Mouse (Mus musculus) hindbrain, embryonic 11.5 days (tissue): ENCODE measurements around the gene Csnk1g2. TPM values are rescaled to one million over a fixed set of nuclear protein-coding genes. Genes with fewer than 3 reads are reported as not detected.
"Not testable (repeated sequence)": the region's sequence is repeated elsewhere in the genome, so short reads cannot be mapped to it uniquely, and the experiment has no call there.

Experiments
- ATAC-seq: fragments of 200-750 bp; cut with Nextera tagmentation; 2 replicates; pipeline ENCODE4 v1.8.0; 2017; ENCODE audit warnings: mild to moderate bottlenecking, moderate TSS enrichment, moderate library complexity; ENCODE audit not compliant: low FRiP score
- DNase-seq: peaks from one replicate; pipeline ENCODE4 v3.0.0-alpha.2; 2015; ENCODE audit warnings: low spot score
- H3K27ac ChIP-seq: fragments of 300-500 bp; sonication (generic); 2 replicates; pipeline ENCODE4 v1.5.1; 2014; ENCODE audit warnings: mild to moderate bottlenecking, low read depth, low read length
- H3K27me3 ChIP-seq: fragments of 300-500 bp; sonication (generic); 2 replicates; pipeline ENCODE4 v1.6.1; 2014; ENCODE audit warnings: mild to moderate bottlenecking, low read length, moderate library complexity, mixed read lengths; ENCODE audit not compliant: control insufficient read depth, insufficient read depth
- H3K36me3 ChIP-seq: fragments of 300-500 bp; sonication (generic); 2 replicates; pipeline ENCODE4 v1.6.1; 2014; ENCODE audit warnings: mild to moderate bottlenecking, low read length, moderate library complexity, mixed read lengths; ENCODE audit not compliant: control insufficient read depth, insufficient read depth
- H3K4me1 ChIP-seq: fragments of 300-500 bp; sonication (generic); replicated peaks from 2 replicates; pipeline ENCODE4 v1.6.1; 2014; ENCODE audit warnings: low read length, mixed read lengths; ENCODE audit not compliant: control insufficient read depth, insufficient read depth
- H3K4me2 ChIP-seq: fragments of 300-500 bp; sonication (generic); replicated peaks from 2 replicates; pipeline ENCODE4 v1.6.1; 2014; ENCODE audit warnings: mild to moderate bottlenecking, low read depth, low read length
- H3K4me3 ChIP-seq: fragments of 300-500 bp; sonication (generic); 2 replicates; pipeline ENCODE4 v1.5.1; 2014; ENCODE audit warnings: low read depth, low read length
- H3K9ac ChIP-seq: fragments of 300-500 bp; sonication (generic); 2 replicates; pipeline ENCODE4 v1.6.1; 2014; ENCODE audit warnings: low read depth, low read length
- H3K9me3 ChIP-seq: fragments of 300-500 bp; sonication (generic); 2 replicates; pipeline ENCODE4 v1.6.1; 2016; ENCODE audit warnings: low read length; ENCODE audit not compliant: control insufficient read depth
- WGBS: fragments of 180-500 bp; shearing (Covaris S2); extraction: QIAGEN DNeasy Blood & Tissue Kit; methylation state at CpG from one replicate; pipeline ENCODE4 v1.1.7; 2014; 5-methylcytosine and 5-hydroxymethylcytosine counted together
- polyA plus RNA-seq: library from polyadenylated mRNA; unstranded; fragments of >200 nt; fragmentation: Nextera tagmentation; extraction: Ambion mirVana; gene quantifications from 2 replicates; pipeline ENCODE4 v1.2.1, GENCODE M21; 2014

Gene Csnk1g2
- polyA plus RNA-seq, 1 experiment from 2014 or later: 71.1 TPM

DNA sequence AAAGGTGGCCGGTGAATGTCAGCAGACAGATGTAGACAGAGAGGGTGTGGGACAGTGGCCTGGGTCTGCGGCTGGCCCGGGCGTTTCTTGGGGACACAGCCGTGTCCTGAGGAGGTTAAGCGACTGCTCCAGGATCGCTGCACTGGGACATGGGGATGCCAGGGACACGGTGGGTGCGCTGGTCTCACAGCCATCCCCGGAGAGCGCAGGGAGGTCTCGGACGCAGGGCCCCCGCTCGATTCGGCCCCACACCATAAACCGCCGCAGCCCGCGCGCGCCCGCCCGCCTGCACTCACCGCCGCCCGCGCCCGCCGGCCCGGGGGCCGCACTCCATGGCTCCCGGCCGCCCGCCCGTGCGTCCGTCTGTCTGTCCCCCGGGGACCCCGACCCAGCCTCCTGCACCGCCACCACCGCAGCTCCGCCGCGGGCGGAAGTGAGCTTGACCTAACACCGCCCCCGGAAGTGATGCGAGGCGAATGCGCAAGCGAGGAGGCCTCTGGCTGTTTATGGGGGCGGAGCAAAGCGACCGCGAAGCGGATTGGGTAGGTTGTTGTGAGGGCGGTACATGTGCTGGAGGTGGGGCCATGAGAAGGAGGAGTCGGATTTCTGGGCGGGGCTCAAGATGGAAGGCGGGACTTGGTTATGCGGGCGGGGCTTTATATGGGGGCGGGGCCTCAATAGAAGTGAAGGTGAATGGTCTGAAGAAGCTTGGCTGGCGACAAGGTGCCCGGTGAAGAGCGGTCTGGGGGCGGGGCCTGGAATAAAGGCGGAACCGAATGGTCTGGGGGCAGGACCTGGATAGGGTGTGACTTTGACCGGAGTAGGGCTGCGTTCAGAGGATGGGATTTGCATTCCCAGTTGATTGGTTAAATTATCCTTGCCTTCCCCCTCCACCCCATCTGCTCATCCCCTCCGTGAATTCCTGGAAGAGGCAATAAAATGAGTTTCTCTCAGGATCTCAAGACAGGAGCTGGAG is 32.5 kb upstream of the Csnk1g2 start, which contains the start of gene Abhd17a:
Abhd17a (minus strand) TSS at position 463 of the 976 bp plus-strand sequence.
- under 1% methylated on average over 69 of the region's 73 CpGs for WGBS
- peak within 1 kb of the TSS; percentile 56; the same call in 1 of the 2 replicates for H3K27ac ChIP-seq
- peak within 1 kb of the TSS; percentile 93 for H3K4me3 ChIP-seq
- no peaks in the 10 kb centered on the region for H3K9me3 ChIP-seq
- H3K4me1 ChIP-seq: peaks cover 4% of the 10 kb centered on the region
- no peaks in the 10 kb centered on the region for H3K27me3 ChIP-seq
- H3K4me2 ChIP-seq: peak within 1 kb of the TSS; percentile 96
- no peaks in the 10 kb centered on the region for H3K36me3 ChIP-seq
- peak within 1 kb of the TSS; percentile 87 for H3K9ac ChIP-seq
- DNase-seq (peak; percentile 98), ATAC-seq (peak; percentile 97)

DNA sequence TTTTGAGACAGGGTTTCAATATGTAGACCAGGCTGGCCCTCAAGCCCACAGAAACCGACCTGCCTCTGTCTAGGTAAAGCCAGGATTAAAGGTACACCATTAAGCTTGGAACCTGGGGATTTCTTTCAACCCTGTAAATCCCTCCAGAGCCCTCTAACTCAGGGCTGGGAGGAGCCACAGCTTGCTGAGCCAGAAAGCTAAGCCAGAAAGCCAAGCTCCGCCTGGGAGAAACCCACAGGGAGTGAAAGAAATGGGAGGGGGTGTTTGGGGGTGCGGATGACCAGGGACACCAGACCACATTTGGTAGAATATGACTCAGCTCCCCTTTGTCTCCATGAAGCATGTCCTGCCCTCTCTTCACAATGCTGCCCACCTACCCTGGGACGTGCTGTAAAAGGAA is 26.3 kb upstream of the Csnk1g2 start:
- no peak for ATAC-seq
- H3K27me3 ChIP-seq: no peaks in the 10 kb centered on the region
- H3K27ac ChIP-seq: no peak overlapping the region
- no peak overlapping the region for H3K4me2 ChIP-seq
- no peak overlapping the region for H3K9ac ChIP-seq
- no peaks in the 10 kb centered on the region for H3K9me3 ChIP-seq
- no peak for DNase-seq
- no peak overlapping the region for H3K4me3 ChIP-seq
- no peaks in the 10 kb centered on the region for H3K4me1 ChIP-seq
- H3K36me3 ChIP-seq: no peaks in the 10 kb centered on the region
- WGBS: 43% methylated on average over 4 of the region's 4 CpGs

DNA sequence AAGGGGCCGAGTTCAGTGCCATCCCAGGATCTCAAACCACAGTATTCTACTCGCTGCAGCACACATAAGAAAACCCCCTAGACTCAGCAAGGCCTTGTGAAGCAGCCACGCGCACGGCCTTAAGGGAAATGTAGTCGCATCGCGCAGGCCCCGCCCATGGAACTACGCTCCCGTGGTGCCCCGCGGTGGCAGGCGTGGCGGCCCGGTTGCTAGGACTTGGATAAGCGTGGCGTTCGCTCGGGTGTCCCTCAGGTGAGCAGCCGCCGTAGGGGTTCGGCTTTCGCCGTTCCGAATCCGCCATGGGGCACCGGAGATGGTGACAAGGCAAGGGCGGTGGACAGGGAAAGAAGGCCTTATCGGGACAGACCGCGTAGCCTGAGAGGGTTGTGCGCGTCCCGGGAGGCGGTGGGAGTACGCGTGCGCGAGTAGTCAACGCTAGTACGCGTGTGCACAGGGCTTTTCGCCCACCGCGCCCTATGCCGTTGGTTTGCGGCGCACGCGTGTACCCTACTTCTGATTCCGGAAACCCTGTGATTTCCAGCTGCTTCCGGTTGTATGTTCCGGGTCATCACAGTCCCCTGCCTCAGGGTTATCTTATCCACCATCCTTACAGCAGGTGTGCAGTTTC is 19.8 kb upstream of the Csnk1g2 start, which contains the start of the genes Scamp4 and Adat3:
Scamp4 (plus strand) TSS at position 175 of the 628 bp plus-strand sequence.
Adat3 (plus strand) TSS at position 183 of the 628 bp plus-strand sequence.
- Histone ChIP-seq H3K4me2 (peak within 1 kb of the TSS; percentile 81), H3K9ac (peak within 1 kb of the TSS; percentile 66), H3K27ac (peak within 1 kb of the TSS; percentile 63; the same call in 1 of the 2 replicates), H3K27me3 (no peaks in the 10 kb centered on the region), H3K4me3 (peak within 1 kb of the TSS; percentile 50), H3K36me3 (peaks cover 13% of the 10 kb centered on the region), H3K9me3 (no peaks in the 10 kb centered on the region), H3K4me1 (peaks cover 5% of the 10 kb centered on the region)
- under 1% methylated on average over 54 of the region's 54 CpGs for WGBS
- peak; percentile 95 for ATAC-seq
- DNase-seq: peak; percentile 96

DNA sequence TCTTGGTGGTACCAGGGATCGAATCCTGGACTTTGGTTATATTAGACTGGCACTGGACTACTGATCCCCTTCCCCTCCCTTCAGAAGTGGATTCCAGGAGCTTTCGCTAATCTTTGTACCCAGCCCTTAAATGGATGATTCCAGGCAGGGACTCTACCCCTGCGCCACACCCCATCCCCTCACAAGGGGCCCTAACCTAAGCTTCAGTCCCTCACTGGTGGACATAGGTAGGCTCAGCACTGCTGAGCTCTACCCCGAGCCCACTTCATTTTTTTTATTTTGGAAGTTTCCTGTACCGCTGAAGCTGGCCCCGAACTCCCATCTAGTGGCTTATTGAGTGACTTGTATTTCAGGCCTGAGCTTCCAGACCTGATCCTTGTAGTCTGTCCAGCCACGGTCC is 19.3 kb upstream of the Csnk1g2 start:
- DNase-seq (no peak), ATAC-seq (no peak; the same call in 1 of the 2 replicates)
- Histone ChIP-seq H3K9ac (peak overlapping the region; percentile 66), H3K4me2 (peak overlapping the region; percentile 81), H3K9me3 (no peaks in the 10 kb centered on the region), H3K27me3 (no peaks in the 10 kb centered on the region), H3K4me1 (peaks cover 5% of the 10 kb centered on the region), H3K4me3 (peak overlapping the region; percentile 50), H3K36me3 (peaks cover 13% of the 10 kb centered on the region), H3K27ac (peak overlapping the region; percentile 63; the same call in 1 of the 2 replicates)
- 36% methylated on average over 7 of the region's 7 CpGs for WGBS

DNA sequence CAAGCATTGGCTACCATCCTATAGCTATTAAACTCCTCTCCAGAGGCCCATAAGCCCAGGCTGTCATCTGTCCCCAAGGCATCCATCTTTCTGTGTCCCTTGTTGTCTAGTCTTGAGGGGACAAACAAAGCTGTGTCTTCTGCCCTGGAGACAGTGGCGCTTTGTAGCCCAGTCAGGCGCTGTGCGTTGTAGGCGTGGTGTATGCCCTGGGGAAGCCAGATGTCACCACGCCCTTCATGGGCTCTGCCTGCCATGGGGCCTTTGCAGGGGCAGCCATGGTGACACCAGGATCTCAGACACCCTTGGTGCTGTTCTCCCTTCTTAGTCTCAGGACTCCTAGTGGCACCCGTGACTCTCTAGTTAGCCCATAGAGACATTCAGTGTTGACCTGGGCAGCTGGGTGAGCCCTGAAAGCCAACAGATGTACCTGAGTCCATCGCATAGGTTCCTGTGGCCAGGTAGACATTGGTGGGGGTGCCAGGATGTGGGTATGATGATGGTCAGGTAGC is 18.6 kb upstream of the Csnk1g2 start:
- peaks cover 13% of the 10 kb centered on the region for H3K36me3 ChIP-seq
- DNase-seq: no peak
- H3K4me1 ChIP-seq: peaks cover 5% of the 10 kb centered on the region
- H3K4me3 ChIP-seq: peak overlapping the region; percentile 50
- no peak for ATAC-seq
- WGBS: 83% methylated on average over 7 of the region's 7 CpGs
- no peaks in the 10 kb centered on the region for H3K9me3 ChIP-seq
- H3K27me3 ChIP-seq: no peaks in the 10 kb centered on the region
- H3K4me2 ChIP-seq: peak overlapping the region; percentile 81
- no peak overlapping the region for H3K27ac ChIP-seq
- peak overlapping the region; percentile 66; the same call in 1 of the 2 replicates for H3K9ac ChIP-seq

DNA sequence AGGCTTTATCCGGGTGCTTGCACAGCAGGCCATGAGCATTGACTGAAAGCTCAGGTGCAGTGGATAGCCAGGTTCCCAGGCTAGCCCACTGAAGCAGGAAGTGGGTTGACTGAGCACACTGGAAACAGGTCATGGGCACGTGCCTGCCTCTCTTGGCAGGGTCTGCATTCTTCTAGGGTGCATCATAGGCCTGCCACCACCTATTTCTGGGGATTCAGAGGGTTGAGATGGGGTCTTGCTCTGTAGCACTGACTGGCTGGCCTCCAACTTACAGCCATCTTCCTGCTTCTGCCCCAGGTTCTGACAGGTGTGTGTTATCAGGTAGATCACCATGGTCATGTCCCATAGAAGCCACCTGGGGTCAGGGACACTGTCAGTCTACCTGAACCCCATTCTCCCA is 17.6 kb upstream of the Csnk1g2 start:
- ATAC-seq: no peak
- H3K9me3 ChIP-seq: no peaks in the 10 kb centered on the region
- 94% methylated on average over 2 of the region's 2 CpGs for WGBS

DNA sequence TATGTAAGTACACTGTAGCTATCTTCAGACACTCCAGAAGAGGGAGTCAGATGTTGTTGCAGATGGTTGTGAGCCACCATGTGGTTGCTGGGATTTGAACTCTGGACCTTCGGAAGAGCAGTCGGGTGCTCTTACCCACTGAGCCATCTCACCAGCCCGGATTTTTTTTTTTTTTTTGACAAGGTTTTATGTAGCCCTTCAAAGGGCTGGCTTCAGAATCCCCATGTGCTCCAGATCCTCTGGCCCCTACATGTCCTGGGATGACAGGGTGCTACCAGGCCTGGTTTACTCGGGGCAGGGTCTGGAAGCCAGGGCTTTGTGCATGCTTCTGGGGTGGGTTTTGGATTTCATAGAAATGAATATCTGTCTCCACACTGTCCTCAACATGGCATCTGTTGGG is 16.9 kb upstream of the Csnk1g2 start, which contains the start of gene Gm49322:
Gm49322 (plus strand) TSS at position 301 of the 400 bp plus-strand sequence.
- H3K4me2 ChIP-seq, H3K27ac ChIP-seq, H3K9me3 ChIP-seq, H3K27me3 ChIP-seq, H3K9ac ChIP-seq, ATAC-seq, H3K4me3 ChIP-seq, H3K4me1 ChIP-seq, DNase-seq: not testable (repeated sequence)
- 82% methylated on average over 4 of the region's 4 CpGs for WGBS
- peaks cover 15% of the 10 kb centered on the region for H3K36me3 ChIP-seq

More for the DNA sequence above, 17.6 kb upstream of the Csnk1g2 start:
- H3K9ac ChIP-seq: no peak overlapping the region
- H3K4me3 ChIP-seq: no peak overlapping the region
- no peak overlapping the region for H3K27ac ChIP-seq
- no peak for DNase-seq
- peaks cover 5% of the 10 kb centered on the region for H3K4me1 ChIP-seq
- peaks cover 15% of the 10 kb centered on the region for H3K36me3 ChIP-seq
- H3K27me3 ChIP-seq: no peaks in the 10 kb centered on the region
- H3K4me2 ChIP-seq: no peak overlapping the region

DNA sequence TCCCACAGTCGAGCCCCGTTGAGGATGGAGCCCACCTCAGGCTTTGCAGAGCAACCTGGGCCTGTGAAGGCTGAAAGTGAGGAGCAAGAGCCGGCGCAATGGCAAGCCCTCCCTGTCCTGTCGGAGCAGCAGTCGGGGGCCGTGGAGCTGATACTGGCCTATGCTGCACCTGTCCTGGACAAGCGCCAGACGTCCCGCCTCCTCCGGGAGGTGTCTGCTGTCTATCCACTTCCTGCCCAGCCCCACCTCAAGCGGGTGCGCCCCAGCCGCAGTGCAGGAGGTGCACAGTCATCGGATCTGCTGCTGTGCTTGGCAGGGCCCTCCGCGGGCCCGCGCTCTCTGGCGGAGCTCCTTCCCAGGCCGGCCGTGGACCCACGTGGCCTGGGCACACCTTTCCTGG is 16.3 kb upstream of the Csnk1g2 start:
- peaks cover 15% of the 10 kb centered on the region for H3K36me3 ChIP-seq

More for the DNA sequence above, 16.3 kb upstream of the Csnk1g2 start:
- H3K9me3 ChIP-seq: no peaks in the 10 kb centered on the region
- H3K4me3 ChIP-seq: no peak overlapping the region
- no peaks in the 10 kb centered on the region for H3K27me3 ChIP-seq
- no peak for ATAC-seq
- 94% methylated on average over 23 of the region's 23 CpGs for WGBS
- H3K4me2 ChIP-seq: no peak overlapping the region
- H3K9ac ChIP-seq: no peak overlapping the region
- no peak for DNase-seq
- no peak overlapping the region for H3K27ac ChIP-seq
- H3K4me1 ChIP-seq: peaks cover 5% of the 10 kb centered on the region
